Mouse (Mus musculus): ENCODE results near the gene Pabpn1.

DNA sequence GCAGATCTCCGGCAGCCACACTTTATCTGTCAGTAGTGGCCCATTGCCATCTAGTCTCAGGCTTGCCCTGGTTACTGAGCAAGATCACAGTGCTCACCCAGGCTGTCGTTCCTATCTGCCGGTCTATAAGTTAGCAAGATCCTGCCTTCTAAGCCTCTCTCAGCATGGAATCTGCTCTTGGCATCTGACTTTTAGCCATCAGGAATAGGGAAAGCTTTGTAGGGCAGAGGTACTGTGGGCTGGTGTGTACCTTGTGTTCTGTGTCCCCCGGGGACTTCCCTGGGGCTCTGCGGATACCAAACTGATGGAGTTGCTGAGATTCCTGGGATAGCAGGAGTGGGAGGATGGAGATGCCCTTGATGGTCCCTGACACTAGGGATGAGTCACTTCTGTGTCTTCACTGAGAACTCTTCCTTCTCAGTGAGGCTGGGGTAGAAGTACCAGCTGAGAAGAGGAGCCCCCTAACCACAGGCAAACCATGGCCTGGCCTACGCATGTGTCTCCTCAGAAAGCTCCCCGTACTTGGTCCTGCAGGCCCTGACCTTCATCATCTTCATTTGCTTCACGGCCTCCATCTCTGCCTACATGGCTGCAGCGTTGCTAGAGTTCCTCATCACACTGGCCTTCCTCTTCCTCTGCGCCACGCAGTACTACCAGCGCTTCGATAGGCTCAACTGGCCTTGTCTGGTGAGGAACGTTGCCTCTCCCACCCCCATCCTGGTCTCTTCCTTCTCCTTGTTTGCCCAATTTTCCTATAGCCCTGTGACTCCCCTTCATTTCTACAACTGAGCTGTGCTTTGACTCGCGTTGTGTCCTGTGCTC is 45.3 kb downstream of the Pabpn1 start:
- TF ChIP-seq CTCF (IDR thresholded peaks at IDR 0.05; ENCODE audit: low read depth) (no peak), EP300 (IDR thresholded peaks at IDR 0.05; ENCODE audit: low read depth) (no peak)
